Mouse (Mus musculus) heart, embryonic 10.5 days (tissue): ENCODE data around the gene Rcsd1. TPM values are rescaled to one million over a fixed set of nuclear protein-coding genes. Genes with fewer than 3 reads are reported as not detected.
A peak's percentile ranks its signal among the peaks of the same experiment; 100 is the strongest.

Experiments
- DNase-seq: peaks from one replicate; pipeline ENCODE4 v3.0.0-alpha.2; 2017; ENCODE audit warnings: low spot score
- H3K27ac ChIP-seq: fragments of 300-500 bp; sonication (generic); 2 replicates; pipeline ENCODE4 v1.5.1; 2016; ENCODE audit warnings: mild to moderate bottlenecking
- H3K27me3 ChIP-seq: fragments of 300-500 bp; sonication (generic); 2 replicates; pipeline ENCODE4 v1.6.1; 2016; ENCODE audit warnings: mild to moderate bottlenecking; ENCODE audit not compliant: poor library complexity, insufficient read depth, severe bottlenecking
- H3K36me3 ChIP-seq: fragments of 300-500 bp; sonication (generic); 2 replicates; pipeline ENCODE4 v1.6.1; 2016; ENCODE audit warnings: mild to moderate bottlenecking, moderate library complexity
- H3K4me1 ChIP-seq: fragments of 300-500 bp; sonication (generic); 2 replicates; pipeline ENCODE4 v1.6.1; 2016; ENCODE audit warnings: mild to moderate bottlenecking
- H3K4me3 ChIP-seq: fragments of 300-500 bp; sonication (generic); 2 replicates; pipeline ENCODE4 v1.5.1; 2016; ENCODE audit warnings: mild to moderate bottlenecking, moderate library complexity
- H3K9me3 ChIP-seq: fragments of 300-500 bp; sonication (generic); 2 replicates; pipeline ENCODE4 v1.6.1; 2016; ENCODE audit warnings: mild to moderate bottlenecking, moderate library complexity
- WGBS: fragments of 180-500 bp; shearing (Covaris S2); methylation state at CpG from one replicate; pipeline ENCODE4 v1.1.7; 2016; 5-methylcytosine and 5-hydroxymethylcytosine counted together
- polyA plus RNA-seq: library from polyadenylated mRNA; unstranded; fragments of >200 nt; fragmentation: Nextera tagmentation; extraction: Ambion mirVana; gene quantifications from 2 replicates; pipeline ENCODE4 v1.2.1, GENCODE M21; 2016

The Rcsd1 gene
- polyA plus RNA-seq, 1 experiment from 2014 or later: 100 TPM

- no peak for DNase-seq
- H3K4me1 ChIP-seq: peaks cover 50% of the 10 kb centered on the region
- H3K4me3 ChIP-seq: 0 out of 2 replicates have a peak overlapping the region, but pooled peaks have one; percentile 8
- H3K9me3 ChIP-seq: no peaks in the 10 kb centered on the region
- 31% methylated on average over 15 of the region's 15 CpGs for WGBS
- no peaks in the 10 kb centered on the region for H3K27me3 ChIP-seq
- peak overlapping the region; percentile 82 for H3K27ac ChIP-seq
- peaks cover 36% of the 10 kb centered on the region for H3K36me3 ChIP-seq
Observed at GRCm38 (mm10) chr1:165617166-165617891, 92.2 kb downstream of the Rcsd1 start.

DNA sequence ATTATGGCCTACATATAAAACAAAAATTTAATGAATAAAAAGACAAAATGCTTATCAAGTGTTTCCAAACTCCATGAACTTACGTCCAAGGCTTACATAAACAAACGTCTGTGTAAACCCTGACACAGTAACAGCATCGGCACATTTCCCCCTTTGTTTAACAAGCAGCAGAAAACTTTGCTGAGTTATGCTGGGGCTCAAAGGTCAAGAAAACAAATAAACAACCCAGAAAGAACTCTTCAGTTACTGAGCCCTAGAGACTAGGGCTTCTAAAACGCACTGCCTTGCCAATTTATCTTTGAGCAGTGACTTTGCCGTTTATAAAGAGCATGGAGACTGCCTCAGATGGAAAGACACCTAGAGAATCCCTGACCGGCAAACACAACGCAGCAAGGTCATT, 92.9 kb downstream of the Rcsd1 start:
- Histone ChIP-seq H3K9me3 (no peaks in the 10 kb centered on the region), H3K27me3 (no peaks in the 10 kb centered on the region), H3K4me3 (no peak overlapping the region), H3K4me1 (peaks cover 57% of the 10 kb centered on the region), H3K27ac (peak overlapping the region; percentile 82), H3K36me3 (peaks cover 33% of the 10 kb centered on the region)
- DNase-seq: no peak
- WGBS: 50% methylated on average over 7 of the region's 7 CpGs

- DNase-seq: no peak
- peaks cover 27% of the 10 kb centered on the region for H3K36me3 ChIP-seq
- no peak overlapping the region for H3K4me3 ChIP-seq
- H3K27me3 ChIP-seq: no peaks in the 10 kb centered on the region
- WGBS: 89% methylated on average over 3 of the region's 3 CpGs
- peaks cover 65% of the 10 kb centered on the region for H3K4me1 ChIP-seq
- no peak overlapping the region for H3K27ac ChIP-seq
- H3K9me3 ChIP-seq: no peaks in the 10 kb centered on the region
Observed at GRCm38 (mm10) chr1:165614793-165615192, 94.8 kb downstream of the Rcsd1 start.

- Histone ChIP-seq H3K4me3 (no peak overlapping the region), H3K9me3 (no peaks in the 10 kb centered on the region), H3K27ac (no peak overlapping the region), H3K4me1 (peaks cover 67% of the 10 kb centered on the region), H3K36me3 (peaks cover 27% of the 10 kb centered on the region), H3K27me3 (no peaks in the 10 kb centered on the region)
- DNase-seq: no peak
- 84% methylated on average over 4 of the region's 4 CpGs for WGBS
Observed at GRCm38 (mm10) chr1:165613926-165614325, 95.6 kb downstream of the Rcsd1 start.

DNA sequence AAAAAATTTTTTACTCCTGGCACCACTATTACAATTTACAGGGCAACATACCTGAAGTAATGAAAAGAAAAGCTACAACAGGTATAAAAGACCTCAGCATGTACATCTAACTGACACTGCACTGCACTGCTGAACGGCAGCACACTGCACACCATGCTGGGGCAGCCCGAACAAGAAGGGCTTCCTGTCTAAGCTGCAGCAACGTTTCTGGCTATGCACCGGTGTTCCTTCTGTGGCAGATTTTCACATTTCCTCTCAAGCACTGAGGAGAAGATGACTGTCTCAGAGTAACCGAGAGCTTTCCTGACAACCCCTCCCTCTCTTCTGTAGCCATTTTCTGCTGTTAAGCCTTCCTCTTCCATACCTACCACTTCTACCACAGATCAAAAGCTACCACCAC, 96.8 kb downstream of the Rcsd1 start:
- peaks cover 57% of the 10 kb centered on the region for H3K4me1 ChIP-seq

GRCm38 (mm10) chr1:165610321-165610999, 99.1 kb downstream of the Rcsd1 start:
- 67% methylated on average over 9 of the region's 9 CpGs for WGBS
- H3K4me3 ChIP-seq: no peak overlapping the region

More for the DNA sequence above, 96.8 kb downstream of the Rcsd1 start:
- no peak overlapping the region for H3K4me3 ChIP-seq
- no peaks in the 10 kb centered on the region for H3K9me3 ChIP-seq
- H3K27ac ChIP-seq: no peak overlapping the region
- no peak for DNase-seq
- 55% methylated on average over 5 of the region's 5 CpGs for WGBS
- H3K36me3 ChIP-seq: peaks cover 35% of the 10 kb centered on the region
- no peaks in the 10 kb centered on the region for H3K27me3 ChIP-seq

GRCm38 (mm10) chr1:165609495-165610320, 99.8 kb downstream of the Rcsd1 start:
- no peaks in the 10 kb centered on the region for H3K9me3 ChIP-seq
- no peak overlapping the region for H3K4me3 ChIP-seq
- peaks cover 45% of the 10 kb centered on the region for H3K36me3 ChIP-seq
- 56% methylated on average over 7 of the region's 7 CpGs for WGBS
- peaks cover 52% of the 10 kb centered on the region for H3K4me1 ChIP-seq
- no peak for DNase-seq
- H3K27me3 ChIP-seq: no peaks in the 10 kb centered on the region
- no peak overlapping the region for H3K27ac ChIP-seq

More at GRCm38 (mm10) chr1:165610321-165610999, 99.1 kb downstream of the Rcsd1 start:
- H3K9me3 ChIP-seq: no peaks in the 10 kb centered on the region
- H3K27ac ChIP-seq: no peak overlapping the region
- peaks cover 52% of the 10 kb centered on the region for H3K4me1 ChIP-seq
- DNase-seq: no peak
- H3K36me3 ChIP-seq: peaks cover 45% of the 10 kb centered on the region
- H3K27me3 ChIP-seq: no peaks in the 10 kb centered on the region

- peaks cover 59% of the 10 kb centered on the region for H3K4me1 ChIP-seq
- H3K27me3 ChIP-seq: no peaks in the 10 kb centered on the region
- no peak overlapping the region for H3K27ac ChIP-seq
- WGBS: 76% methylated on average over 4 of the region's 4 CpGs
- H3K9me3 ChIP-seq: no peaks in the 10 kb centered on the region
- H3K36me3 ChIP-seq: peaks cover 45% of the 10 kb centered on the region
- DNase-seq: no peak
- H3K4me3 ChIP-seq: no peak overlapping the region
Observed at GRCm38 (mm10) chr1:165608904-165609303, 100.7 kb downstream of the Rcsd1 start.

- peaks cover 36% of the 10 kb centered on the region for H3K4me1 ChIP-seq
- H3K27ac ChIP-seq: no peak overlapping the region
- 90% methylated on average over 6 of the region's 6 CpGs for WGBS
- no peak for DNase-seq
- no peaks in the 10 kb centered on the region for H3K27me3 ChIP-seq
- peaks cover 67% of the 10 kb centered on the region for H3K36me3 ChIP-seq
- H3K4me3 ChIP-seq: no peak overlapping the region
- H3K9me3 ChIP-seq: no peaks in the 10 kb centered on the region
Observed at GRCm38 (mm10) chr1:165605774-165606173, 103.8 kb downstream of the Rcsd1 start.

DNA sequence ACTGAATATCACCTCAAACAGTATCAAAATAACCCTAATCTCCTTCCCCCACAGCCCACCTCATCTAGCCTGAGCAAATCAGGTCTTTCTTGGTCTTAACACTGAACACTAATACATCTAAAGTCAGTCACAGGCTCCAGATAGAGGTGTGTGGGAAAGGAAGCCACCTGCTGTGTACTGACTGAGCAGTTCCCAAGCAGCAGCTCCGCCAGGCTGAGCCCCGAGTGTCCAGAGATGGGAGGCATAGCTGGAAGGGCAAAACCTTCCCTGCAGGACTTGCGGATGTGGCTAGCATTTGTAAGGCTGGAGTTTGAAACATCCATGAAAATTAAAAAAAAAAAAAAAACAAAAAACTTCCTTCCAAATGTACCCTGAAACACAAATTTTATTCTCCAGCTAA, 104.4 kb downstream of the Rcsd1 start:
- Histone ChIP-seq H3K27ac (no peak overlapping the region), H3K4me3 (no peak overlapping the region), H3K9me3 (no peaks in the 10 kb centered on the region), H3K4me1 (peaks cover 30% of the 10 kb centered on the region), H3K36me3 (peaks cover 67% of the 10 kb centered on the region), H3K27me3 (no peaks in the 10 kb centered on the region)
- no peak for DNase-seq
- 91% methylated on average over 3 of the region's 3 CpGs for WGBS

GRCm38 (mm10) chr1:165604203-165604602, 105.4 kb downstream of the Rcsd1 start:
- no peaks in the 10 kb centered on the region for H3K9me3 ChIP-seq
- no peak for DNase-seq
- H3K36me3 ChIP-seq: peaks cover 71% of the 10 kb centered on the region
- H3K27ac ChIP-seq: 0 out of 2 replicates have a peak overlapping the region, but pooled peaks have one; percentile 3
- H3K4me1 ChIP-seq: peaks cover 21% of the 10 kb centered on the region
- H3K27me3 ChIP-seq: no peaks in the 10 kb centered on the region
- H3K4me3 ChIP-seq: no peak overlapping the region
- WGBS: 73% methylated on average over 8 of the region's 8 CpGs

DNA sequence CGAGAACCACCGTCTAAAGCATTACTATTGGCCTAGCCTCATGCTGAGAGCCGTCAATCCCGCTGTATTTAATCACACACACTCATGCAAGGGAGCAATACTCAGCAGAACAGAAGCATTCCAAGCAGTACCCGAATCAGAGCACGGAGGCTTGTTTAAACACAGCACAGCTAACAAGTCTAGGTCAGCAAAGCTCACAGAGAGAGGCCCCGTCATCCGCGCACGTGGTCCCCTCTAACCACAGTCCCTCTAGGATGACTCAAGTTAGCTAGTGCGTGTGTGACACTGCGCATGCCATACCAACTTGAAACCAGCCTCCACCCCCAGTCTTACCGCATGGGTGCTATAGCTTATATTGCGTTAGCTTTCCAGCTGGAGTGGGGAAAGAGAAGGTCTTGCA, 106.3 kb downstream of the Rcsd1 start:
- H3K36me3 ChIP-seq: peaks cover 78% of the 10 kb centered on the region

More for the DNA sequence above, 106.3 kb downstream of the Rcsd1 start:
- Histone ChIP-seq H3K27ac (no peak overlapping the region), H3K9me3 (no peaks in the 10 kb centered on the region), H3K27me3 (no peaks in the 10 kb centered on the region), H3K4me1 (peaks cover 21% of the 10 kb centered on the region), H3K4me3 (no peak overlapping the region)
- DNase-seq: no peak
- 91% methylated on average over 14 of the region's 14 CpGs for WGBS
